Mouse (Mus musculus) G1E (cell line): ENCODE results near the gene Sorcs3. TPM values are rescaled to one million over a fixed set of nuclear protein-coding genes. Genes with fewer than 3 reads are reported as not detected.

Experiments used
- ATAC-seq: 2 replicates; pipeline ENCODE4 v1.8.0; 2016; ENCODE audit warnings: mild to moderate bottlenecking; ENCODE audit not compliant: insufficient number of reproducible peaks, poor library complexity, low FRiP score, severe bottlenecking; ENCODE audit errors: extremely low read depth
- DNase-seq: peaks from one replicate; pipeline ENCODE4 v3.0.0; 2012; ENCODE audit warnings: low spot score
- H3K27me3 ChIP-seq: 2 replicates; pipeline ENCODE4 v1.6.1; 2012; ENCODE audit warnings: mild to moderate bottlenecking, low read length, inconsistent platforms; ENCODE audit not compliant: insufficient read depth
- H3K36me3 ChIP-seq: replicated peaks from 2 replicates; pipeline ENCODE3; 2012; ENCODE audit warnings: mild to moderate bottlenecking, inconsistent platforms
- H3K4me1 ChIP-seq: 2 replicates; pipeline ENCODE4 v1.6.1; 2012; ENCODE audit warnings: low read depth, low read length, inconsistent platforms, mixed read lengths; ENCODE audit not compliant: insufficient read depth
- H3K4me3 ChIP-seq: 2 replicates; pipeline ENCODE4 v1.5.1; 2012; ENCODE audit warnings: low read depth, mild to moderate bottlenecking, inconsistent platforms, low read length, moderate library complexity, mixed read lengths
- H3K9me3 ChIP-seq: replicated peaks from 2 replicates; pipeline ENCODE4 v1.6.1; 2012; ENCODE audit warnings: inconsistent platforms
- CTCF ChIP-seq: IDR thresholded peaks from 2 replicates; pipeline ENCODE4 v1.5.1; 2012; ENCODE audit warnings: low read depth, low read length, inconsistent platforms, mixed read lengths
- GATA1 ChIP-seq: IDR thresholded peaks from 2 replicates; pipeline ENCODE4 v1.6.1; 2012; ENCODE audit warnings: borderline replicate concordance, low read length, inconsistent platforms, mixed read lengths
- GATA2 ChIP-seq: IDR thresholded peaks from 2 replicates; pipeline ENCODE4 v1.6.1; 2012; ENCODE audit warnings: low read depth, low read length, inconsistent platforms, borderline replicate concordance
- POLR2AphosphoS5 ChIP-seq: IDR thresholded peaks from 2 replicates; pipeline ENCODE4 v1.6.1; 2012; ENCODE audit warnings: low read depth, low read length, inconsistent platforms; ENCODE audit not compliant: insufficient replicate concordance
- TAL1 ChIP-seq: conservative IDR thresholded peaks from 2 replicates; pipeline ENCODE4 v1.6.1; 2012; ENCODE audit warnings: low read depth, low read length, inconsistent platforms, mixed read lengths
- polyA plus RNA-seq: library from polyadenylated mRNA; stranded (reverse); fragments of >175 nt; gene quantifications from 2 replicates; pipeline ENCODE4 v1.2.3, GENCODE M21; 2012
- total RNA-seq, 2 experiments: library from RNA; stranded (forward) in 1 of 2; stranded (reverse) in 1 of 2; fragments of 200-1000 nt in 1 of 2; fragments of >200 nt in 1 of 2; fragmentation: Nextera tagmentation in 1 of 2; gene quantifications; 2 replicates each; pipeline ENCODE4 v1.2.3; 2014 to 2017

The Sorcs3 gene
- total and polyA plus RNA-seq, 3 experiments, result not detected

DNA sequence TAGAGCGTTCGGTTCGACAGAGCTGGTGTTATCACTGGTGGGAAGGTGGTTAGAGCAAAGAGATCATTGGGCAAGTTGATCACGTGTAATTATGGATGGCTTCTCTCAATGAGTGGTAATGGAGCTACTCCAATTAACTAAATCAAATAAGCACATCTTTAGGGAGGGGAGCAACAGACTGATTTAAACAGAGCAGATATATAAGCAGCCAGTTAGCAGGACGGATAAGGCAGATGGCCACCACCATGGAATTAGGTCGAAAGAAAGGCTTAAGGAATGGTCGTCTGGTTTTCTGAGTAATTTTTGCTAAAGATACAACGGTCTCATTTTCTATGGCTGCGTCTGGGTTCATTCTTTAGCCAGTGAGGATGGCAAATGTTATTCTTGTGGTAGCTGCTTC, 549.3 kb downstream of the Sorcs3 start:
- Histone ChIP-seq H3K4me3 (no peak overlapping the region), H3K27me3 (no peaks in the 10 kb centered on the region), H3K36me3 (no peaks in the 10 kb centered on the region), H3K4me1 (no peaks in the 10 kb centered on the region), H3K9me3 (peaks cover 20% of the 10 kb centered on the region)
- ATAC-seq, result no peak
- no peak for TF ChIP-seq TAL1
- TF ChIP-seq GATA1, result no peak
- no peak for TF ChIP-seq POLR2AphosphoS5
- TF ChIP-seq GATA2, result no peak
- TF ChIP-seq CTCF, result no peak
- no peak for DNase-seq

DNA sequence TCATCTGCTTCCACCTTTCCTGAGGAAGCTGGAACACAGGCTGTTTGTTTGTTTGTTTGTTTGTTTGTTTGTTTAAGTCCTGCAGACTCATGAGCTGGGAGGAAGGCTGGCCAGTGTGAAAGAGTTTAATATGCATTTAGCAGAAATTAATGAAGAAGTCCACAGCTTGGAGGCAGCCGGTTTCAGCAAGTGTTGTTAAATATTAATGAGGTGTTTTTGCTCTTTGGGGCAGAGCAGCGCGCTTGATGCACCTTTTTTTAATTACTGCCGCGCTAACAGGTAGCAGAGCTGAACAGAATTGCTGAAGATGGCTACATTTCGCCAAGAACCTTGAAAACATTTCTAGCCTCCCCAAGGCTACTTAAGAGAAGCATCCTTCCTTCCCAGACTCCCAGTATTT, 551.0 kb downstream of the Sorcs3 start:
- no peak for DNase-seq
- no peak for ATAC-seq
- no peak overlapping the region for H3K4me3 ChIP-seq
- no peaks in the 10 kb centered on the region for H3K4me1 ChIP-seq
- H3K36me3 ChIP-seq, result no peaks in the 10 kb centered on the region
- H3K9me3 ChIP-seq, result peaks cover 20% of the 10 kb centered on the region
- TF ChIP-seq GATA2, result no peak
- no peak for TF ChIP-seq CTCF
- no peak for TF ChIP-seq POLR2AphosphoS5
- no peak for TF ChIP-seq GATA1
- no peak for TF ChIP-seq TAL1
- H3K27me3 ChIP-seq, result no peaks in the 10 kb centered on the region

- Histone ChIP-seq H3K36me3 (no peaks in the 10 kb centered on the region), H3K4me1 (no peaks in the 10 kb centered on the region), H3K9me3 (peaks cover 12% of the 10 kb centered on the region), H3K4me3 (no peak overlapping the region), H3K27me3 (no peaks in the 10 kb centered on the region)
- DNase-seq (no peak), ATAC-seq (no peak)
- TF ChIP-seq GATA1 (no peak), GATA2 (no peak), POLR2AphosphoS5 (no peak), TAL1 (no peak), CTCF (no peak)
Observed at GRCm38 (mm10) chr19:48766524-48766923, 560.7 kb downstream of the Sorcs3 start.

- H3K27me3 ChIP-seq, result no peaks in the 10 kb centered on the region
- H3K9me3 ChIP-seq, result peaks cover 8% of the 10 kb centered on the region; the same call in 1 of the 2 replicates
- no peak for DNase-seq
- TF ChIP-seq CTCF (no peak), TAL1 (no peak), GATA2 (no peak), GATA1 (no peak), POLR2AphosphoS5 (no peak)
- no peak overlapping the region for H3K4me3 ChIP-seq
- ATAC-seq, result no peak
- no peaks in the 10 kb centered on the region for H3K4me1 ChIP-seq
- H3K36me3 ChIP-seq, result no peaks in the 10 kb centered on the region
Observed at GRCm38 (mm10) chr19:48771565-48771964, 565.7 kb downstream of the Sorcs3 start.

GRCm38 (mm10) chr19:48779095-48779765, 573.4 kb downstream of the Sorcs3 start:
- DNase-seq, result no peak
- H3K27me3 ChIP-seq, result no peaks in the 10 kb centered on the region
- H3K4me1 ChIP-seq, result no peaks in the 10 kb centered on the region
- H3K36me3 ChIP-seq, result no peaks in the 10 kb centered on the region
- no peak for TF ChIP-seq POLR2AphosphoS5
- peaks cover 6% of the 10 kb centered on the region; the same call in 1 of the 2 replicates for H3K9me3 ChIP-seq
- no peak for ATAC-seq
- H3K4me3 ChIP-seq, result no peak overlapping the region

GRCm38 (mm10) chr19:48780813-48781212, 575.0 kb downstream of the Sorcs3 start:
- Histone ChIP-seq H3K9me3 (peaks cover 12% of the 10 kb centered on the region), H3K27me3 (no peaks in the 10 kb centered on the region), H3K36me3 (no peaks in the 10 kb centered on the region), H3K4me1 (no peaks in the 10 kb centered on the region), H3K4me3 (no peak overlapping the region)
- ATAC-seq (no peak), DNase-seq (no peak)
- TF ChIP-seq POLR2AphosphoS5, result no peak
